Mouse (Mus musculus): ENCODE results near the gene BC117090. TPM values are rescaled to one million over a fixed set of nuclear protein-coding genes. Genes with fewer than 3 reads are reported as not detected.
"Not testable (repeated sequence)": the region's sequence is repeated elsewhere in the genome, so short reads cannot be mapped to it uniquely, and the experiment has no call there.

BC117090 gene
- polyA plus RNA-seq (2015; fragmentation: Nextera tagmentation; extraction: Ambion mirVana) = 0.67 TPM in 1 of 2 replicates, not detected in the other

GRCm38 (mm10) chr16:36334232-36334631 is at the start of gene BC117090:
TSS of gene BC117090 (minus strand) at chr16:36334332.
- Histone ChIP-seq H3K4me3 (ENCODE audit: low read depth, low read length) (no peak within 1 kb of the TSS), H3K27ac (ENCODE audit: low read depth, low read length) (no peak within 1 kb of the TSS), H3K4me1 (replicated peaks; ENCODE audit: control insufficient read depth, insufficient read depth, low read length) (no peaks in the 10 kb centered on the region), H3K9ac (ENCODE audit: low read depth, low read length) (no peak within 1 kb of the TSS), H3K36me3 (ENCODE audit: control insufficient read depth, insufficient read depth) (no peaks in the 10 kb centered on the region), H3K27me3 (replicated peaks; ENCODE audit: control insufficient read depth, insufficient read depth, low read length) (no peaks in the 10 kb centered on the region), H3K4me2 (replicated peaks; ENCODE audit: low read depth) (no peak within 1 kb of the TSS), H3K9me3 (ENCODE audit: control insufficient read depth) (no peaks in the 10 kb centered on the region)
- no peak for ATAC-seq
- TF ChIP-seq CTCF (IDR thresholded peaks at IDR 0.05; ENCODE audit: low read depth) = no peak
- WGBS = 67% methylated on average over 3 of the region's 3 CpGs

GRCm38 (mm10) chr16:36367648-36368047 is 33.5 kb upstream of the BC117090 start, which contains the start of gene BC100530:
TSS of gene BC100530 (minus strand) at chr16:36367748.
- H3K4me2 ChIP-seq (replicated peaks; ENCODE audit: low read depth); H3K36me3 ChIP-seq (ENCODE audit: control insufficient read depth, insufficient read depth); H3K27me3 ChIP-seq (replicated peaks; ENCODE audit: control insufficient read depth, insufficient read depth, low read length); H3K9ac ChIP-seq (ENCODE audit: low read depth, low read length); H3K4me3 ChIP-seq (ENCODE audit: low read depth, low read length); H3K9me3 ChIP-seq (ENCODE audit: control insufficient read depth); H3K4me1 ChIP-seq (replicated peaks; ENCODE audit: control insufficient read depth, insufficient read depth, low read length); H3K27ac ChIP-seq (ENCODE audit: low read depth, low read length); ATAC-seq: not testable (repeated sequence)
- 68% methylated on average over 3 of the region's 3 CpGs for WGBS

GRCm38 (mm10) chr16:36337171-36337570 is 3.0 kb upstream of the BC117090 start:
- Histone ChIP-seq H3K36me3 (ENCODE audit: control insufficient read depth, insufficient read depth) (no peaks in the 10 kb centered on the region), H3K27ac (ENCODE audit: low read depth, low read length) (no peak overlapping the region), H3K9ac (ENCODE audit: low read depth, low read length) (no peak overlapping the region), H3K27me3 (replicated peaks; ENCODE audit: control insufficient read depth, insufficient read depth, low read length) (no peaks in the 10 kb centered on the region), H3K4me2 (replicated peaks; ENCODE audit: low read depth) (no peak overlapping the region), H3K9me3 (ENCODE audit: control insufficient read depth) (no peaks in the 10 kb centered on the region), H3K4me1 (replicated peaks; ENCODE audit: control insufficient read depth, insufficient read depth, low read length) (no peaks in the 10 kb centered on the region), H3K4me3 (ENCODE audit: low read depth, low read length) (no peak overlapping the region)
- ATAC-seq = no peak
- TF ChIP-seq CTCF (IDR thresholded peaks at IDR 0.05; ENCODE audit: low read depth) = no peak
- WGBS = 41% methylated on average over 2 of the region's 2 CpGs

- Histone ChIP-seq H3K4me2 (replicated peaks; ENCODE audit: low read depth) (no peak overlapping the region), H3K27ac (ENCODE audit: low read depth, low read length) (no peak overlapping the region), H3K36me3 (ENCODE audit: control insufficient read depth, insufficient read depth) (no peaks in the 10 kb centered on the region), H3K4me1 (replicated peaks; ENCODE audit: control insufficient read depth, insufficient read depth, low read length) (no peaks in the 10 kb centered on the region), H3K4me3 (ENCODE audit: low read depth, low read length) (no peak overlapping the region), H3K9me3 (ENCODE audit: control insufficient read depth) (no peaks in the 10 kb centered on the region), H3K9ac (ENCODE audit: low read depth, low read length) (no peak overlapping the region), H3K27me3 (replicated peaks; ENCODE audit: control insufficient read depth, insufficient read depth, low read length) (no peaks in the 10 kb centered on the region)
- peak; percentile 67; the same call in 1 of the 2 replicates for ATAC-seq
- no peak for TF ChIP-seq CTCF (IDR thresholded peaks at IDR 0.05; ENCODE audit: low read depth)
Measured at GRCm38 (mm10) chr16:36319286-36319685, 14.8 kb downstream of the BC117090 start.

GRCm38 (mm10) chr16:36316111-36316510 is 18.0 kb downstream of the BC117090 start:
- not testable (repeated sequence) for H3K4me2 ChIP-seq (replicated peaks; ENCODE audit: low read depth); H3K27me3 ChIP-seq (replicated peaks; ENCODE audit: control insufficient read depth, insufficient read depth, low read length); H3K9ac ChIP-seq (ENCODE audit: low read depth, low read length); H3K4me1 ChIP-seq (replicated peaks; ENCODE audit: control insufficient read depth, insufficient read depth, low read length); H3K4me3 ChIP-seq (ENCODE audit: low read depth, low read length); ATAC-seq; H3K9me3 ChIP-seq (ENCODE audit: control insufficient read depth); H3K36me3 ChIP-seq (ENCODE audit: control insufficient read depth, insufficient read depth); H3K27ac ChIP-seq (ENCODE audit: low read depth, low read length)
- 83% methylated on average over 6 of the region's 6 CpGs for WGBS

GRCm38 (mm10) chr16:36307631-36308030 is 26.5 kb downstream of the BC117090 start:
- WGBS = 75% methylated on average over 4 of the region's 4 CpGs
- H3K4me2 ChIP-seq (replicated peaks; ENCODE audit: low read depth) = no peak overlapping the region
- H3K27ac ChIP-seq (ENCODE audit: low read depth, low read length) = no peak overlapping the region

GRCm38 (mm10) chr16:36289140-36289539 is 45.0 kb downstream of the BC117090 start:
- no peak for ATAC-seq
- no peak for TF ChIP-seq CTCF (IDR thresholded peaks at IDR 0.05; ENCODE audit: low read depth)

More at GRCm38 (mm10) chr16:36307631-36308030, 26.5 kb downstream of the BC117090 start:
- no peaks in the 10 kb centered on the region for H3K4me1 ChIP-seq (replicated peaks; ENCODE audit: control insufficient read depth, insufficient read depth, low read length)
- no peak overlapping the region for H3K4me3 ChIP-seq (ENCODE audit: low read depth, low read length)
- no peak for ATAC-seq
- no peaks in the 10 kb centered on the region for H3K27me3 ChIP-seq (replicated peaks; ENCODE audit: control insufficient read depth, insufficient read depth, low read length)
- no peak overlapping the region for H3K9ac ChIP-seq (ENCODE audit: low read depth, low read length)
- H3K9me3 ChIP-seq (ENCODE audit: control insufficient read depth) = no peaks in the 10 kb centered on the region
- H3K36me3 ChIP-seq (ENCODE audit: control insufficient read depth, insufficient read depth) = no peaks in the 10 kb centered on the region
- no peak for TF ChIP-seq CTCF (IDR thresholded peaks at IDR 0.05; ENCODE audit: low read depth)

GRCm38 (mm10) chr16:36276796-36277195 is 57.3 kb downstream of the BC117090 start, which contains the start of gene Stfa1:
TSS of gene Stfa1 (plus strand) at chr16:36276951.
- not testable (repeated sequence) for ATAC-seq; H3K4me1 ChIP-seq (replicated peaks; ENCODE audit: control insufficient read depth, insufficient read depth, low read length)
- WGBS = 91% methylated on average over 4 of the region's 4 CpGs

More at GRCm38 (mm10) chr16:36289140-36289539, 45.0 kb downstream of the BC117090 start:
- Histone ChIP-seq H3K27ac (ENCODE audit: low read depth, low read length) (no peak overlapping the region), H3K4me3 (ENCODE audit: low read depth, low read length) (no peak overlapping the region), H3K4me2 (replicated peaks; ENCODE audit: low read depth) (no peak overlapping the region), H3K9me3 (ENCODE audit: control insufficient read depth) (no peaks in the 10 kb centered on the region), H3K4me1 (replicated peaks; ENCODE audit: control insufficient read depth, insufficient read depth, low read length) (no peaks in the 10 kb centered on the region), H3K27me3 (replicated peaks; ENCODE audit: control insufficient read depth, insufficient read depth, low read length) (no peaks in the 10 kb centered on the region), H3K9ac (ENCODE audit: low read depth, low read length) (no peak overlapping the region), H3K36me3 (ENCODE audit: control insufficient read depth, insufficient read depth) (no peaks in the 10 kb centered on the region)
- WGBS = 74% methylated on average over 4 of the region's 4 CpGs

More at GRCm38 (mm10) chr16:36276796-36277195, 57.3 kb downstream of the BC117090 start, which contains the start of gene Stfa1:
- H3K9me3 ChIP-seq (ENCODE audit: control insufficient read depth); H3K36me3 ChIP-seq (ENCODE audit: control insufficient read depth, insufficient read depth); H3K4me3 ChIP-seq (ENCODE audit: low read depth, low read length); H3K27ac ChIP-seq (ENCODE audit: low read depth, low read length); H3K4me2 ChIP-seq (replicated peaks; ENCODE audit: low read depth); H3K9ac ChIP-seq (ENCODE audit: low read depth, low read length); H3K27me3 ChIP-seq (replicated peaks; ENCODE audit: control insufficient read depth, insufficient read depth, low read length): not testable (repeated sequence)

Data from intestine, postnatal 0 days (tissue).